Mouse (Mus musculus) hindbrain, embryonic 12.5 days (tissue): ENCODE results near the gene Rnf149. TPM values are rescaled to one million over a fixed set of nuclear protein-coding genes. Genes with fewer than 3 reads are reported as not detected.

Source experiments
- ATAC-seq: fragments of 200-750 bp; cut with Nextera tagmentation; 2 replicates; pipeline ENCODE4 v1.8.0; 2017; ENCODE audit warnings: moderate TSS enrichment; ENCODE audit not compliant: low FRiP score
- H3K27ac ChIP-seq: fragments of 300-500 bp; sonication (generic); 2 replicates; pipeline ENCODE4 v1.5.1; 2016; ENCODE audit warnings: mild to moderate bottlenecking
- H3K27me3 ChIP-seq: fragments of 300-500 bp; sonication (generic); 2 replicates; pipeline ENCODE4 v1.6.1; 2016; ENCODE audit warnings: mild to moderate bottlenecking
- H3K36me3 ChIP-seq: fragments of 300-500 bp; sonication (generic); 2 replicates; pipeline ENCODE4 v1.6.1; 2016; ENCODE audit warnings: mild to moderate bottlenecking
- H3K4me1 ChIP-seq: fragments of 300-500 bp; sonication (generic); 2 replicates; pipeline ENCODE4 v1.6.1; 2016
- H3K4me2 ChIP-seq: fragments of 300-500 bp; sonication (generic); replicated peaks from 2 replicates; pipeline ENCODE4 v1.6.1; 2016; ENCODE audit warnings: mild to moderate bottlenecking
- H3K4me3 ChIP-seq: fragments of 300-500 bp; sonication (generic); 2 replicates; pipeline ENCODE4 v1.5.1; 2016; ENCODE audit warnings: mild to moderate bottlenecking
- H3K9ac ChIP-seq: fragments of 300-500 bp; sonication (generic); 2 replicates; pipeline ENCODE4 v1.6.1; 2016; ENCODE audit warnings: mild to moderate bottlenecking, moderate library complexity
- H3K9me3 ChIP-seq: fragments of 300-500 bp; sonication (generic); replicated peaks from 2 replicates; pipeline ENCODE4 v1.6.1; 2016; ENCODE audit warnings: mild to moderate bottlenecking
- WGBS: fragments of 180-500 bp; shearing (Covaris S2); methylation state at CpG from one replicate; pipeline ENCODE4 v1.1.7; 2016; 5-methylcytosine and 5-hydroxymethylcytosine counted together
- polyA plus RNA-seq: library from polyadenylated mRNA; unstranded; fragments of >200 nt; fragmentation: Nextera tagmentation; extraction: Ambion mirVana; gene quantifications from 2 replicates; pipeline ENCODE4 v1.2.1, GENCODE M21; 2016

The Rnf149 gene
- polyA plus RNA-seq = 37.7 and 39.0 TPM in 2 replicates

DNA sequence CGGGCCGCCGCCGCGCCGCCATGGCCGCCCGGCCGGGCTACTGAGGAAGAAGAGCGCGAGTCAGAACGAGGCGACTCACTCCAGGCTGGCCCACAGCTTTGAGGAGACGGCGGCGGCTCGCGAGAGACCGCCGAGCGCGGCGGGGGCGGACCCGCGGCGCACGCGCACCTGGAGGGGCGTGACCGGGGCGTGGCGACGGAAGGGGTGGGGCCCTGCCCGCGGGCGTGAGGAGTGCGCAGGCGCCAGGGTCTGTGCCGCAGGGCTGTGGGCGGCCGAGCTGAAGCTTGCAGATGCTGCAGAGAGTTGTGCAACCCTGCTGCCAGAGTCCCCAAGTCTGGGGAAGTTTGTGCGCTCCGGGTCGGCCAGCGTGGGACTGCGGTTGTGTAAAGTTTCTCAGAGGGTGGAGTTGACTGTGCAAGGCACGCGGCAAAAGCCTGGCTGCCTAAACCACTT is at the start of gene Rnf149:
Gene Rnf149, minus strand, starts transcription at position 153 of the 453 bp plus-strand sequence.
- ATAC-seq = peak; percentile 96
- Histone ChIP-seq H3K36me3 (no peaks in the 10 kb centered on the region), H3K9ac (peak within 1 kb of the TSS; percentile 94), H3K4me3 (peak within 1 kb of the TSS; percentile 88), H3K4me2 (peak within 1 kb of the TSS; percentile 67), H3K9me3 (no peaks in the 10 kb centered on the region), H3K27ac (peak within 1 kb of the TSS; percentile 98), H3K27me3 (no peaks in the 10 kb centered on the region), H3K4me1 (peaks cover 18% of the 10 kb centered on the region)
- WGBS = under 1% methylated on average over 49 of the region's 49 CpGs

DNA sequence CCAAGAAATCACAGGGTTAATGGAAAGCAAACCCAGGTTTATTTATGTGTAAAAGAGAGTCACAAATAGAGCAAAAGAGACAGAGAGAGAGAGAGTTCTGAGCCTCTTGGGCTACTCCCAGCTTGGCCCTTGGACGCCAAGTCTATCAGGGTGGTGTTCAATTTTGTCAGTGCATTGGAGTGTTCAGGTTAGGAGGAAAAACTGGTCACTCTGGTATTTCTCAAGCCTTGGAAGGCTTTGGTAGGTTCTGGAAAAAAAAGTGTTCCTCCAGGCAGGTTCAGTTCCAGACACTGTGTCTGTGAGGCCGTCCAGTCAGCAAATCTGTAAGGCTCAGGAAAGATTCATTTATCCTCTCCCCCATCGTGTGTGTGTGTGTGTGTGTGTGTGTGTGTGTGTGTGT is 48.3 kb upstream of the Rnf149 start:
- 70% methylated on average over 3 of the region's 3 CpGs for WGBS
- Histone ChIP-seq H3K27me3 (no peaks in the 10 kb centered on the region), H3K4me2 (no peak overlapping the region), H3K4me3 (no peak overlapping the region), H3K4me1 (no peaks in the 10 kb centered on the region), H3K27ac (no peak overlapping the region), H3K9me3 (0 out of 2 replicates have a peak, but pooled peaks cover 1% of the 10 kb centered on the region), H3K9ac (no peak overlapping the region), H3K36me3 (no peaks in the 10 kb centered on the region)
- ATAC-seq = no peak

DNA sequence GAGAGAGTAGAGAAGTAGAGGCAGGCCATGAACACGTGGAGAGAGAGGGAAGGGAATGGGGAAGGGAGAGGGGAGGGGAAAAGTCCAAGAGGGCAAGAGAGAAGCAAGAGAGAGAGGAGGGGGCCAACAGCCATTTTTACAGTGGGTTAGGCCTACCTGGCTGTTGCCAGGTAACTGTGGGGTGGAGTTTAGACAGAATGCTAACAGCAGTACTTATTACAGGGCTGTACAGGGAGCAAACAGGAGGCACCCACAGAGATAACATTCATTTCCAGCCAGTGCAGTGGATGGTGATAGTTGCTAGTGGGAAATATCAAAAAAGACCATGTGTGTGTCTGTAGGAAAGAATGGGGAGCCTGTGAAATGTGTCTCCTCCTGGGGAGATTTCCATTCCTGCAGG is 46.5 kb upstream of the Rnf149 start:
- Histone ChIP-seq H3K27me3 (no peaks in the 10 kb centered on the region), H3K4me2 (no peak overlapping the region), H3K9me3 (0 out of 2 replicates have a peak, but pooled peaks cover 4% of the 10 kb centered on the region), H3K9ac (no peak overlapping the region), H3K4me1 (no peaks in the 10 kb centered on the region), H3K4me3 (no peak overlapping the region), H3K36me3 (no peaks in the 10 kb centered on the region), H3K27ac (no peak overlapping the region)
- WGBS = 62% methylated on average over 1 of the region's 1 CpGs
- ATAC-seq = no peak

DNA sequence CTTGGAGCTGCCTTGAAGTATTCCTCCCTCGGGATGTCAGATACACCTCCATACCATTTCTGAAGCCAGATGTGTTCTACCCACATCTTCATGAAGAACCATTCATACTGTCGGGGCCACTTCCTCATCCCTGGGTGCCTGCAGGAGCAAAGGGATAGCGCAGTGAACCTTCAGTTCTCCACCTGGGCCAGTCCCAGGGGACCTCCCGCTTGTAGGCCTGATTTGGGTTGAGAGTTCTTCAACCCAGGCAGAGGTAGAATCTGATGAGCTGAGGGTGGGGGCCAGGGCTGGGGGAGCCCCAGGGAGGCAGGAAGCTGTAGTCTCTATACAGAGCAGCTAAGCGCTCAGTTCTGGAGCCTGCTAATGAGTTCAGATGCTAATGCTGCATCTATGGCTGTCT is 45.9 kb upstream of the Rnf149 start:
- no peak overlapping the region for H3K27ac ChIP-seq
- no peak overlapping the region for H3K4me2 ChIP-seq
- no peak for ATAC-seq
- H3K9ac ChIP-seq = no peak overlapping the region
- H3K36me3 ChIP-seq = no peaks in the 10 kb centered on the region
- H3K4me1 ChIP-seq = peaks cover 4% of the 10 kb centered on the region; the same call in 1 of the 2 replicates
- H3K9me3 ChIP-seq = 0 out of 2 replicates have a peak, but pooled peaks cover 4% of the 10 kb centered on the region
- WGBS = 88% methylated on average over 5 of the region's 5 CpGs
- no peaks in the 10 kb centered on the region for H3K27me3 ChIP-seq
- H3K4me3 ChIP-seq = no peak overlapping the region

DNA sequence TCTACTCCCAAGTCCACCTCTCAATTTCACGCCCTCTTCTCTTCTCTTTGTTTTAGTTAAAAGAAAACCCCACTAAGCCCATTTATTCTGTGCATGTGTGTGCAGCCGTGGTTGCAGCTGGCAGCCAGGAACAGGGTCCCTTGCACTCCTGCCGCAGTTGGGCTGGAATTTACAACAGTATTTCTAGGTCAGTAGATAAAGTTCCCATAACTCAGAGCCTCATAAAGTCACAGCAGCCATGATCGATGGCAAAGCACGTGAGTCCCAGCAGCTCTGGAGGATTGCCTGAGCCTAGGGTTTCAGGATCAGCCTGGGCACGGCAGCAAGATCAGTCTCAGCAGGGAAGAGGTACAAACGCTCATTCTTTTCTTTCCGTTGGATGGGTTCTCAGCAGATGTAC is 41.3 kb upstream of the Rnf149 start:
- H3K4me1 ChIP-seq = peaks cover 4% of the 10 kb centered on the region; the same call in 1 of the 2 replicates
- no peak overlapping the region for H3K4me3 ChIP-seq
- no peak overlapping the region for H3K4me2 ChIP-seq
- 0 out of 2 replicates have a peak, but pooled peaks cover 4% of the 10 kb centered on the region for H3K9me3 ChIP-seq
- peaks cover 2% of the 10 kb centered on the region; the same call in 1 of the 2 replicates for H3K27me3 ChIP-seq
- ATAC-seq = no peak
- H3K9ac ChIP-seq = no peak overlapping the region
- WGBS = 41% methylated on average over 8 of the region's 8 CpGs
- H3K36me3 ChIP-seq = no peaks in the 10 kb centered on the region
- no peak overlapping the region for H3K27ac ChIP-seq

DNA sequence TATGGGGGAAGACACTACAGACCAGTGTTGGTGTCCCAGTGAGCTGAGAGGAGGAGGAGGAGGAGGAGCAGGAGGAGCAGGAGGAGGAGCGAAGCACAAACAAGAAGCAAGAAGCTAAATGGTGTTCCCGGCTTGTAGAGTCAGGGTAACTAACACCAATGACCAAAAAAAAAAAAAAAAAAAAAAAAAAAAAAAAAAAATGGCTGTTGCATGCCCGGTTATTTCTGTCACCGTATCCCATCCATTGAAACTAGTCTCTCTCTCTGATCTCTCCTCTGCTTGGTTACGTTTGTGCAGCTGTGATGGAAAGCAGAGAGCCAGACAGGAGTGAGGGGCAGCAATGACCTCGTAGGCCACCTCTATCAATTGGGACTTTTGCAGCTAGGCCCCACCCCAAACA is 38.3 kb upstream of the Rnf149 start:
- Histone ChIP-seq H3K9me3 (0 out of 2 replicates have a peak, but pooled peaks cover 3% of the 10 kb centered on the region), H3K36me3 (no peaks in the 10 kb centered on the region), H3K9ac (no peak overlapping the region), H3K27me3 (peaks cover 2% of the 10 kb centered on the region; the same call in 1 of the 2 replicates), H3K4me3 (no peak overlapping the region), H3K4me1 (peaks cover 4% of the 10 kb centered on the region; the same call in 1 of the 2 replicates), H3K4me2 (no peak overlapping the region), H3K27ac (no peak overlapping the region)
- 78% methylated on average over 6 of the region's 6 CpGs for WGBS
- no peak for ATAC-seq

DNA sequence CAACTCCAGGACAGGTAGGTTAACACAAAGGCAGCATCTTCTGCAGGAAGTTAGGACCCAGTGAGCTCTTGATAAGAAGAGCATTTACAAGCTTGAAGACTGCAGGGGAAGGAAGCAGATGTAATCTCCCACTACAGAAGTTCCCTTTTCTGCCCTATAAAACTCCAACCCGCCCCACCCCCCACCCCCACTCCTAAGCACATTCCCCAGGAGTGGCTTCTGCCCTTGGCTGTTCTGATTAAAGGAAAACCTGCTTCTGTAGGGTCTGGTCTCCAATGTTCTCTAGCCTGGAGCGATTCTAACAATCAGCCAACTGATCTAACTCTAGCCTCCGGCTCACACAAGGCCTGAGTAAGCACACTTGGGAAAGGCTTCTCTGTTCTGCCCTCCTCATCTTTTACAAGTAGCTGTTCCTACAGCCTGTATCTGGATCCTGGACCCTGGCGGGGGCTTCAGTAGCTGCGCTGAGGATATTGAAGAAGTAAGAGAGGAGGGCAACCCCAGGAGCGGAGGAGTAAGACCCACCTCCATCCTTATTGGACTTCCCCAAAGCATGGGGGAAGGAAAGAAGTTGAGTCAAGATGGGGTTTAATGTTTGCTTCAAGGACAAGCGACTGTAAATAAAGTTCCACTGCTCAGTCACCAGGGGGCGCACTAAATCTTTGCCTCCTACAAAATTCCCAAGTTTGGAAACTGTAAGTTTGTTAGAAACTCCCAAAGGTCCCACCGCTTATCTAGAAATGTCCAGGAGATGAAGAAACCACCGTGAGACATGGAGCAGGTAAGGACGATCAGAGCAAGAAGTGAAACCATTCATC is 37.5 kb upstream of the Rnf149 start:
- Histone ChIP-seq H3K4me1 (peaks cover 4% of the 10 kb centered on the region; the same call in 1 of the 2 replicates), H3K27me3 (peaks cover 2% of the 10 kb centered on the region; the same call in 1 of the 2 replicates), H3K27ac (no peak overlapping the region), H3K36me3 (no peaks in the 10 kb centered on the region), H3K9ac (no peak overlapping the region), H3K4me2 (no peak overlapping the region), H3K4me3 (no peak overlapping the region), H3K9me3 (no peaks in the 10 kb centered on the region)
- 23% methylated on average over 11 of the region's 11 CpGs for WGBS
- ATAC-seq = no peak

DNA sequence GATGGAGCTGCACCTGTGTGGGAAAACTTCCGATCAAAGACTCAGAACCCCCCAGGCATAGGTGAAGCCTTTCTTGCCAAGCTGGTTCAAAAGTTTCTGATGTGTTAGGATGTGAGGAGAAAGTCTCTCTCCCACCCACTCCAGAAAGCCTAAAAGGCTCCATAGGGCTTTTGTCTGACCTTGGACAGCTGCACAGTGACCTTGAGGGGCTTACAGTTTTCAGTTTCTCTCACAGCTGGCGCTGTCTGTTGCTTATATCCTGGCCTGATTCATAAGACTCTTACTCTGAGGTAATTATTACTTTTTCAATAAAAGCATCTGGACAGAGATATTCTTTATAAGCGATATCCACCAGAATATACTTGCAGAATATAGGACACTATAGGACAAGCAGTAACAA is 35.9 kb upstream of the Rnf149 start:
- ATAC-seq = no peak
- Histone ChIP-seq H3K36me3 (no peaks in the 10 kb centered on the region), H3K9me3 (no peaks in the 10 kb centered on the region), H3K4me1 (no peaks in the 10 kb centered on the region), H3K27ac (no peak overlapping the region), H3K9ac (no peak overlapping the region), H3K27me3 (peaks cover 2% of the 10 kb centered on the region; the same call in 1 of the 2 replicates), H3K4me2 (no peak overlapping the region), H3K4me3 (no peak overlapping the region)
- 86% methylated on average over 3 of the region's 3 CpGs for WGBS

DNA sequence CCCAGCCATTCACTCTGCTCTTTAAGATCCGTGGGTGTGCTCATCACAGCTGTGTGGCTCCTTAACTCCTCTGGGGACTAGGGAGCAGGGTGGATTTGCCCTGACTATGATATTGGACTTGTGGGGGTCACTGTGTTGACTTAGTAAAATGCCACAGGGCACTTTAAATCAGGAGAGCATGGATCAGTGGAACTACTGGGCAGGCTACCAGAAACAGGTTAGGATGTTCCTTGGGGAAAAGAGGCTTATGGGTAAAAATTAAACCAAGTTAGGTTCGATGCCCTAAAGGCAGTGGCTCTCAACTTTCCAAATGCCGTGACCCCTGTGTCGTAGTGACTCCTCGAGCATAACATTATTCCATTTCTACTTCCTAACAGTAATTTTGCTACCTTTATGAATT is 35.3 kb upstream of the Rnf149 start:
- H3K9me3 ChIP-seq = no peaks in the 10 kb centered on the region
- no peak overlapping the region for H3K9ac ChIP-seq
- no peak overlapping the region for H3K4me3 ChIP-seq
- H3K36me3 ChIP-seq = no peaks in the 10 kb centered on the region
- no peak for ATAC-seq
- peaks cover 2% of the 10 kb centered on the region; the same call in 1 of the 2 replicates for H3K27me3 ChIP-seq
- WGBS = 80% methylated on average over 5 of the region's 5 CpGs
- no peaks in the 10 kb centered on the region for H3K4me1 ChIP-seq
- no peak overlapping the region for H3K4me2 ChIP-seq
- no peak overlapping the region for H3K27ac ChIP-seq

DNA sequence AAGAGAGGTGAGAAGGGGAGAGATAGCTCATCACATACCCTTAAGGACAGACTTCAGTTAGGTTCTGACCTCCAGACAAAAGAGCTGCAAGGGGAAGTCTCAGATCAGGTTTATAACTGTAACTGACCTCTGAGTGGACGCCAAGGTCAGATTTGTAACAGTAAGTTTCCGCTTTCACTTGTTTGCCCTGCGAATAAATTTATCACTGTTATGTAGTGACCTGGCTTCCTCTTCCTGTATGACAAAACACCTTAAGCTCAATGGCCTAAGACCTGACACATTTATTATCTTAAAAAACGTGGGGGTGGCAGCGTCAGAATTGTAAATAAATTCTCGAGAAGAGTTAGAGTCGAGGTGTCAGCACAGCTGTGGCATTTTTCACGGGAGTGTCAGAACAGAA is 31.3 kb upstream of the Rnf149 start:
- H3K4me1 ChIP-seq = no peaks in the 10 kb centered on the region
- WGBS = 72% methylated on average over 8 of the region's 8 CpGs
- no peaks in the 10 kb centered on the region for H3K36me3 ChIP-seq
- no peak overlapping the region for H3K9ac ChIP-seq
- no peaks in the 10 kb centered on the region for H3K27me3 ChIP-seq
- no peak overlapping the region for H3K4me3 ChIP-seq
- H3K9me3 ChIP-seq = no peaks in the 10 kb centered on the region
- no peak overlapping the region for H3K27ac ChIP-seq
- ATAC-seq = no peak
- H3K4me2 ChIP-seq = no peak overlapping the region

DNA sequence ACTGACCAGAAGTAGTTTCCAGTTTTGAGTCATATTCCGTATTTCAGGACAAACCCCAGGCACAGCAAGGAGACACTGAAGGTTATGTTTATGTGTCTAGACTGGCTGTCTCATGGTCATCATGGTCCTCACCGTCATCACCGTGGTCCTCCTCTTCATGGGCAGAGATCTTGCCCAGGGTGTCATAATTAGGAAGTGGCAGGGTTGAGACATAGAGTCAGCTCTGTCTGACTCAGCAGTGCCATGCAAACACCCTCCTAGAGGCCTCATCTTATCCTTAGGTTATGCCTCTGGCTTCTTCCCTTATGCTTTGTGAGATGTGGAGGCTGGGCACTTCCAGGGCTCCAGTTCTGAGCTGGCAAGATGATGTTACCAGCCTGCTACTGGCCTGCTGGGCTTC is 25.3 kb upstream of the Rnf149 start:
- ATAC-seq = no peak
- Histone ChIP-seq H3K9ac (no peak overlapping the region), H3K4me3 (no peak overlapping the region), H3K4me1 (no peaks in the 10 kb centered on the region), H3K4me2 (no peak overlapping the region), H3K36me3 (no peaks in the 10 kb centered on the region), H3K9me3 (0 out of 2 replicates have a peak, but pooled peaks cover 8% of the 10 kb centered on the region), H3K27ac (no peak overlapping the region), H3K27me3 (no peaks in the 10 kb centered on the region)
- WGBS = 95% methylated on average over 3 of the region's 3 CpGs

DNA sequence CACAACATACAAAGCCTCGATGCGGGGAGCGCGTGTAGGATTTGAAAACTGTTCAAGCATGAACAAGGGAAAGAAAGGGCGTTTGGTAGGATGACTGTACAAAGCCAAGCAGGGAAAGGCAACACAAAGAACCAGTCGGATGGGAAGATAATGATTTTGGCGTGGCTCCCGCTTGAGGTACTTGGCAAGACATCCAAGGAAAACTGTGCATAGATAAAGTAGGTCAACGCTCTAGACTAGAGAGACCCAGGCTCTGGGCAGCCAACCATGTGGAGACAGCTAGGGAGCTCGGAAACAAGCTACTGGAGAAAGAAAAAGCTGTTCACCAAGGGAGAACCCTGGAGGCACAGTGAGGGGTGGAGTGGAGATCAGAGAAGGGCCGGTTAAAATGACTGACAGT is 21.5 kb upstream of the Rnf149 start:
- Histone ChIP-seq H3K9me3 (0 out of 2 replicates have a peak, but pooled peaks cover 8% of the 10 kb centered on the region), H3K27ac (no peak overlapping the region), H3K4me3 (no peak overlapping the region), H3K27me3 (no peaks in the 10 kb centered on the region), H3K9ac (no peak overlapping the region), H3K4me1 (no peaks in the 10 kb centered on the region), H3K36me3 (no peaks in the 10 kb centered on the region), H3K4me2 (no peak overlapping the region)
- 73% methylated on average over 11 of the region's 11 CpGs for WGBS
- ATAC-seq = no peak
